Mouse (Mus musculus): ENCODE results near the gene Trim43b. TPM values are rescaled to one million over a fixed set of nuclear protein-coding genes. Genes with fewer than 3 reads are reported as not detected.

The Trim43b gene
- not detected in 2 replicates for polyA plus RNA-seq (2012)

GRCm38 (mm10) chr9:89092735-89093134, at the start of gene Trim43b:
Gene Trim43b (minus strand): TSS chr9:89092835.

Other genes with a start within 250 kb of the Trim43b start
- not detected in 2 replicates for gene Bcl2a1a, start 135.9 kb downstream of the Trim43b start, polyA plus RNA-seq (2012)
- not detected in 2 replicates for gene Bcl2a1b, start 106.4 kb upstream of the Trim43b start, polyA plus RNA-seq (2012)
- not detected in 2 replicates for gene Gm29094, start 106.5 kb upstream of the Trim43b start, polyA plus RNA-seq (2012)
- gene Mthfs, start 117.8 kb upstream of the Trim43b start, polyA plus RNA-seq (2012), result 4.5 and 4.9 TPM in 2 replicates

Measured in megakaryocyte-erythroid progenitor cell, adult 5 weeks (primary cell).